Mouse (Mus musculus) erythroblast, adult 5-6 weeks (primary cell): ENCODE results near the gene Gatb. TPM values are rescaled to one million over a fixed set of nuclear protein-coding genes. Genes with fewer than 3 reads are reported as not detected.

Experiments used
- ATAC-seq: replicated peaks from 2 replicates; pipeline ENCODE4 v1.8.0; 2016; ENCODE audit warnings: moderate number of reproducible peaks, mild to moderate bottlenecking, moderate TSS enrichment, inconsistent platforms; ENCODE audit not compliant: poor library complexity, low FRiP score, severe bottlenecking
- total RNA-seq, 2 experiments: library from RNA; stranded (forward) in 1 of 2; stranded (reverse) in 1 of 2; fragments of 150-400 nt in 1 of 2; fragments of 200-764, 138-1000 nt in 1 of 2; gene quantifications; 2 replicates each; pipeline versions ENCODE4 v1.2.3 to v1.2.4; 2015 to 2017; ENCODE audit warnings: low replicate concordance in 2 of 2

The Gatb gene
- total RNA-seq, 2 experiments from 2014 or later, result 4.6 TPM; not detected in 1

- no peak for ATAC-seq
These were observed 71.6 kb downstream of the Gatb start for GRCm38 (mm10) chr3:85645517-85646004.

GRCm38 (mm10) chr3:85649176-85649575 is 75.3 kb downstream of the Gatb start:
- ATAC-seq, result no peak

GRCm38 (mm10) chr3:85652727-85653665 is 79.1 kb downstream of the Gatb start:
- no peak for ATAC-seq

GRCm38 (mm10) chr3:85655538-85655937 is 81.6 kb downstream of the Gatb start:
- no peak for ATAC-seq

GRCm38 (mm10) chr3:85659681-85660080 is 85.8 kb downstream of the Gatb start:
- no peak for ATAC-seq

GRCm38 (mm10) chr3:85661926-85662813 is 88.3 kb downstream of the Gatb start:
- no peak for ATAC-seq

- no peak for ATAC-seq
These were observed 89.9 kb downstream of the Gatb start for GRCm38 (mm10) chr3:85663826-85664225.

GRCm38 (mm10) chr3:85664591-85665171 is 90.8 kb downstream of the Gatb start:
- ATAC-seq, result no peak

- no peak for ATAC-seq
These were observed 92.2 kb downstream of the Gatb start for GRCm38 (mm10) chr3:85666166-85666565.

- ATAC-seq, result no peak
These were observed 92.8 kb downstream of the Gatb start for GRCm38 (mm10) chr3:85666736-85667135.

GRCm38 (mm10) chr3:85667683-85668082 is 93.8 kb downstream of the Gatb start:
- no peak for ATAC-seq

- no peak for ATAC-seq
These were observed 95.9 kb downstream of the Gatb start for GRCm38 (mm10) chr3:85669844-85670243.

GRCm38 (mm10) chr3:85677133-85677532 is 103.2 kb downstream of the Gatb start:
- ATAC-seq, result no peak

GRCm38 (mm10) chr3:85677952-85678351 is 104.0 kb downstream of the Gatb start:
- no peak for ATAC-seq

GRCm38 (mm10) chr3:85679312-85679933 is 105.5 kb downstream of the Gatb start:
- ATAC-seq, result no peak

- ATAC-seq, result no peak
These were observed 106.0 kb downstream of the Gatb start for GRCm38 (mm10) chr3:85679960-85680359.

- ATAC-seq, result no peak
These were observed 107.2 kb downstream of the Gatb start for GRCm38 (mm10) chr3:85681136-85681535.

- ATAC-seq, result no peak
These were observed 109.7 kb downstream of the Gatb start for GRCm38 (mm10) chr3:85683618-85684017.

GRCm38 (mm10) chr3:85685271-85685670 is 111.4 kb downstream of the Gatb start:
- no peak for ATAC-seq

- ATAC-seq, result no peak
These were observed 114.4 kb downstream of the Gatb start for GRCm38 (mm10) chr3:85688341-85688740.
